Mouse (Mus musculus) limb, embryonic 11.5 days (tissue): ENCODE measurements around the gene Zfp82. TPM values are rescaled to one million over a fixed set of nuclear protein-coding genes. Genes with fewer than 3 reads are reported as not detected.

Source experiments
- ATAC-seq: fragments of 200-750 bp; cut with Nextera tagmentation; 2 replicates; pipeline ENCODE4 v1.8.0; 2017; ENCODE audit warnings: low read depth; ENCODE audit not compliant: insufficient number of reproducible peaks, low FRiP score, low TSS enrichment
- DNase-seq: peaks from one replicate; pipeline ENCODE4 v3.0.0-alpha.2; 2015; ENCODE audit warnings: low spot score
- H3K27ac ChIP-seq: fragments of 300-500 bp; sonication (generic); replicated peaks from 2 replicates; pipeline ENCODE4 v1.5.1; 2014; ENCODE audit warnings: low read depth, mild to moderate bottlenecking, low read length
- H3K27me3 ChIP-seq: fragments of 300-500 bp; sonication (generic); 2 replicates; pipeline ENCODE4 v1.6.1; 2014; ENCODE audit warnings: mild to moderate bottlenecking, low read length, mixed read lengths; ENCODE audit not compliant: control insufficient read depth, insufficient read depth
- H3K36me3 ChIP-seq: fragments of 300-500 bp; sonication (generic); 2 replicates; pipeline ENCODE4 v1.6.1; 2014; ENCODE audit warnings: mild to moderate bottlenecking, low read length, moderate library complexity, mixed read lengths; ENCODE audit not compliant: control insufficient read depth, insufficient read depth
- H3K4me1 ChIP-seq: fragments of 300-500 bp; sonication (generic); 2 replicates; pipeline ENCODE4 v1.6.1; 2014; ENCODE audit warnings: low read length, mixed read lengths; ENCODE audit not compliant: control insufficient read depth, insufficient read depth
- H3K4me2 ChIP-seq: fragments of 300-500 bp; sonication (generic); 2 replicates; pipeline ENCODE4 v1.6.1; 2014; ENCODE audit warnings: low read depth, mild to moderate bottlenecking, moderate library complexity; ENCODE audit not compliant: severe bottlenecking
- H3K4me3 ChIP-seq: fragments of 300-500 bp; sonication (generic); 2 replicates; pipeline ENCODE4 v1.5.1; 2014; ENCODE audit warnings: low read depth, low read length
- H3K9ac ChIP-seq: fragments of 300-500 bp; sonication (generic); 2 replicates; pipeline ENCODE4 v1.6.1; 2014; ENCODE audit warnings: mild to moderate bottlenecking, low read length
- H3K9me3 ChIP-seq: fragments of 300-500 bp; sonication (generic); 2 replicates; pipeline ENCODE4 v1.6.1; 2016; ENCODE audit warnings: low read length; ENCODE audit not compliant: control insufficient read depth
- WGBS: fragments of 180-500 bp; shearing (Covaris S2); extraction: QIAGEN DNeasy Blood & Tissue Kit; methylation state at CpG from one replicate; pipeline ENCODE4 v1.1.7; 2014; 5-methylcytosine and 5-hydroxymethylcytosine counted together
- polyA plus RNA-seq: library from polyadenylated mRNA; unstranded; fragments of >200 nt; fragmentation: Nextera tagmentation; extraction: Ambion mirVana; gene quantifications from 2 replicates; pipeline ENCODE4 v1.2.1, GENCODE M21; 2014

Gene Zfp82
- polyA plus RNA-seq, 1 experiment from 2014 or later: 4.3 TPM

GRCm38 (mm10) chr7:30064622-30065021 lies 8.1 kb downstream of the Zfp82 start:
- Histone ChIP-seq H3K9ac (no peak overlapping the region), H3K9me3 (no peaks in the 10 kb centered on the region), H3K27ac (no peak overlapping the region), H3K4me3 (no peak overlapping the region), H3K36me3 (peaks cover 5% of the 10 kb centered on the region; the same call in 1 of the 2 replicates), H3K4me2 (no peak overlapping the region), H3K27me3 (no peaks in the 10 kb centered on the region), H3K4me1 (no peaks in the 10 kb centered on the region)
- ATAC-seq (no peak), DNase-seq (no peak)
- WGBS: 82% methylated on average over 5 of the region's 5 CpGs

- Histone ChIP-seq H3K36me3 (peaks cover 8% of the 10 kb centered on the region; the same call in 1 of the 2 replicates), H3K4me2 (no peak overlapping the region), H3K4me1 (no peaks in the 10 kb centered on the region), H3K27ac (no peak overlapping the region), H3K27me3 (no peaks in the 10 kb centered on the region), H3K9ac (no peak overlapping the region), H3K4me3 (no peak overlapping the region), H3K9me3 (no peaks in the 10 kb centered on the region)
- WGBS: 90% methylated on average over 5 of the region's 5 CpGs
- ATAC-seq (no peak), DNase-seq (peak; percentile 44)
Measured at GRCm38 (mm10) chr7:30062478-30062877, 10.2 kb downstream of the Zfp82 start.

GRCm38 (mm10) chr7:30060341-30060740 lies 12.4 kb downstream of the Zfp82 start:
- no peak overlapping the region for H3K27ac ChIP-seq

GRCm38 (mm10) chr7:30053591-30053990 lies 19.1 kb downstream of the Zfp82 start:
- WGBS: 4% methylated on average over 3 of the region's 3 CpGs
- Histone ChIP-seq H3K4me1 (0 out of 2 replicates have a peak, but pooled peaks cover 3% of the 10 kb centered on the region), H3K9ac (no peak overlapping the region), H3K27ac (no peak overlapping the region), H3K9me3 (no peaks in the 10 kb centered on the region), H3K4me2 (no peak overlapping the region), H3K36me3 (peaks cover 4% of the 10 kb centered on the region; the same call in 1 of the 2 replicates), H3K4me3 (no peak overlapping the region), H3K27me3 (no peaks in the 10 kb centered on the region)
- DNase-seq (peak; percentile 36), ATAC-seq (no peak)

More at GRCm38 (mm10) chr7:30060341-30060740, 12.4 kb downstream of the Zfp82 start:
- Histone ChIP-seq H3K9ac (no peak overlapping the region), H3K9me3 (no peaks in the 10 kb centered on the region), H3K4me3 (no peak overlapping the region), H3K36me3 (peaks cover 7% of the 10 kb centered on the region; the same call in 1 of the 2 replicates), H3K4me2 (no peak overlapping the region), H3K4me1 (no peaks in the 10 kb centered on the region), H3K27me3 (no peaks in the 10 kb centered on the region)
- 82% methylated on average over 6 of the region's 6 CpGs for WGBS
- no peak for ATAC-seq
- DNase-seq: no peak

GRCm38 (mm10) chr7:30050882-30051548 lies 21.7 kb downstream of the Zfp82 start, which contains the start of gene Zfp14:
Gene Zfp14, minus strand, starts transcription at chr7:30051380.
- Histone ChIP-seq H3K4me2 (peak within 1 kb of the TSS; percentile 68), H3K4me1 (0 out of 2 replicates have a peak, but pooled peaks cover 3% of the 10 kb centered on the region), H3K36me3 (no peaks in the 10 kb centered on the region), H3K4me3 (peak within 1 kb of the TSS; percentile 83), H3K9ac (peak within 1 kb of the TSS; percentile 73), H3K27me3 (no peaks in the 10 kb centered on the region), H3K9me3 (no peaks in the 10 kb centered on the region), H3K27ac (no peak within 1 kb of the TSS; the same call in 1 of the 2 replicates)
- DNase-seq (peak; percentile 92), ATAC-seq (peak; percentile 96)
- under 1% methylated on average over 40 of the region's 40 CpGs for WGBS

GRCm38 (mm10) chr7:30048126-30048525 lies 24.6 kb downstream of the Zfp82 start:
- H3K4me1 ChIP-seq: 0 out of 2 replicates have a peak, but pooled peaks cover 3% of the 10 kb centered on the region
- no peaks in the 10 kb centered on the region for H3K9me3 ChIP-seq
- no peaks in the 10 kb centered on the region for H3K27me3 ChIP-seq
- no peak for DNase-seq
- no peaks in the 10 kb centered on the region for H3K36me3 ChIP-seq
- H3K4me2 ChIP-seq: no peak overlapping the region
- no peak overlapping the region for H3K4me3 ChIP-seq
- ATAC-seq: no peak
- no peak overlapping the region for H3K27ac ChIP-seq
- 97% methylated on average over 4 of the region's 4 CpGs for WGBS
- no peak overlapping the region for H3K9ac ChIP-seq

- DNase-seq (no peak), ATAC-seq (no peak)
- no peaks in the 10 kb centered on the region for H3K36me3 ChIP-seq
- H3K27ac ChIP-seq: no peak overlapping the region
- H3K4me1 ChIP-seq: no peaks in the 10 kb centered on the region
- WGBS: 61% methylated on average over 9 of the region's 9 CpGs
- no peak overlapping the region for H3K4me3 ChIP-seq
- H3K9me3 ChIP-seq: no peaks in the 10 kb centered on the region
- no peak overlapping the region for H3K9ac ChIP-seq
- no peak overlapping the region for H3K4me2 ChIP-seq
- no peaks in the 10 kb centered on the region for H3K27me3 ChIP-seq
Measured at GRCm38 (mm10) chr7:30044354-30044753, 28.3 kb downstream of the Zfp82 start.

GRCm38 (mm10) chr7:30034331-30034730 lies 38.4 kb downstream of the Zfp82 start:
- no peak for DNase-seq
- H3K4me1 ChIP-seq: no peaks in the 10 kb centered on the region
- no peak overlapping the region for H3K27ac ChIP-seq
- WGBS: 93% methylated on average over 12 of the region's 12 CpGs
- H3K27me3 ChIP-seq: no peaks in the 10 kb centered on the region
- no peak for ATAC-seq
- no peak overlapping the region for H3K4me3 ChIP-seq
- no peak overlapping the region for H3K9ac ChIP-seq
- no peaks in the 10 kb centered on the region; the same call in 1 of the 2 replicates for H3K36me3 ChIP-seq
- H3K4me2 ChIP-seq: no peak overlapping the region
- no peaks in the 10 kb centered on the region for H3K9me3 ChIP-seq
